Mouse (Mus musculus) bone marrow macrophage, adult 2 months (primary cell): Measurements from ENCODE around the gene Dse.

ENCODE experiments used
- CTCF ChIP-seq: IDR thresholded peaks from 2 replicates; pipeline ENCODE4 v1.5.1; 2012; ENCODE audit warnings: low read depth, mild to moderate bottlenecking, low read length, moderate library complexity
- POLR2A ChIP-seq: IDR thresholded peaks from 2 replicates; pipeline ENCODE4 v1.6.1; 2012; ENCODE audit warnings: mild to moderate bottlenecking, low read depth, low read length, borderline replicate concordance

GRCm38 (mm10) chr10:34230121-34230675 is 22.7 kb upstream of the Dse start:
- no peak for TF ChIP-seq CTCF
- no peak for TF ChIP-seq POLR2A
